Mouse (Mus musculus): ENCODE measurements around the gene Snf8.

- TF ChIP-seq POLR2A (IDR thresholded peaks at IDR 0.05; ENCODE audit: control insufficient read depth, low read depth, low read length) (no peak), CTCF (IDR thresholded peaks at IDR 0.05; ENCODE audit: control insufficient read depth, insufficient read depth, insufficient replicate concordance, low read depth, low read length) (no peak)
Observed at GRCm38 (mm10) chr11:95990886-95991708, 43.6 kb upstream of the Snf8 start.
